Mouse (Mus musculus) heart, postnatal 0 days (tissue): ENCODE measurements around the gene Kdm5b.

Source experiments
- CTCF ChIP-seq: IDR thresholded peaks from 2 replicates; pipeline ENCODE4 v1.5.1; 2016; ENCODE audit warnings: antibody characterized with exemption, control low read depth, low read depth
- EP300 ChIP-seq: IDR thresholded peaks from 2 replicates; pipeline ENCODE4 v1.6.1; 2016; ENCODE audit warnings: antibody characterized with exemption, low read depth

DNA sequence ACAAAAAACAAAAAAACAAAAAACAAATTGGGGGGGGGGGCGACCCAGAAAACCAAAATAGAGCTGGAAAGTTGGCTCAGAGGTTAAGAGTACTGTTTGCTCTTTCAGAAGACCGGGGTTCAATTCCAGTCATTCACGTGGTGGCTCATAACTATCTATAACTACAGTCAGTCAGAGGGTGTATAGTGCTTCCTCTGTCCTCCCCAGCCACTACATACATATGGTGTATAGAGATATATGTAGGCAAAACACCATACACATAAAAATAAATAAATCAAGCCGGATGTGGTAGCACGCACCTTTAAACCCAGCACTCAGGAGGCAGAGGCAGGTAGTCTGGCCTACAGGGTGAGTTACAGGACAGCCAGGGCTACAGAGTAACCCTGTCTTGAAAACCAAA lies 54.6 kb downstream of the Kdm5b start:
- TF ChIP-seq CTCF (no peak), EP300 (no peak)
